Mouse (Mus musculus): Measurements from ENCODE around the gene Olfr93. TPM values are rescaled to one million over a fixed set of nuclear protein-coding genes. Genes with fewer than 3 reads are reported as not detected.
"Not testable (repeated sequence)": the region's sequence is repeated elsewhere in the genome, so short reads cannot be mapped to it uniquely, and the experiment has no call there.

Olfr93 gene
- total RNA-seq (2021): not detected

- no peak for DNase-seq (ENCODE audit: low spot score)
- intact Hi-C loops (cut with DNase I): no loop called here
Measured at GRCm38 (mm10) chr17:37161394-37161793, at the start of gene Olfr93. Gene Olfr93 (minus strand): TSS chr17:37161494.

GRCm38 (mm10) chr17:37203917-37204236, 42.6 kb upstream of the Olfr93 start:
- DNase-seq (ENCODE audit: low spot score): no peak
- intact Hi-C loops (cut with DNase I): loop anchor here (1.0 to 5.0 kb wide), 2 partner anchors 121 to 312 kb away; partner anchors contain the start of gene Trim40

GRCm38 (mm10) chr17:37203206-37203916, 42.1 kb upstream of the Olfr93 start:
- no peak for DNase-seq (ENCODE audit: low spot score)
- intact Hi-C loops (cut with DNase I): loop anchor here (1.0 to 5.0 kb wide), 2 partner anchors 120 to 311 kb away; partner anchors contain the start of gene Trim40

GRCm38 (mm10) chr17:37200894-37201293, 39.6 kb upstream of the Olfr93 start, which contains the start of gene Olfr94:
Gene Olfr94 (minus strand): TSS chr17:37200994.
- intact Hi-C loops (cut with DNase I): loop anchor here (5.0 kb wide), 1 partner anchor 309 kb away; the partner anchor contains the start of gene Trim40
- DNase-seq (ENCODE audit: low spot score): no peak

- no peak for DNase-seq (ENCODE audit: low spot score)
Measured at GRCm38 (mm10) chr17:37196845-37197724, 35.8 kb upstream of the Olfr93 start.

GRCm38 (mm10) chr17:37194782-37195181, 33.5 kb upstream of the Olfr93 start:
- DNase-seq (ENCODE audit: low spot score): no peak

More at GRCm38 (mm10) chr17:37196845-37197724, 35.8 kb upstream of the Olfr93 start:
- intact Hi-C loops (cut with DNase I): no loop called here

GRCm38 (mm10) chr17:37193656-37194055, 32.4 kb upstream of the Olfr93 start, which contains the start of gene Ubd:
Gene Ubd (plus strand): TSS chr17:37193892.
- no peak for DNase-seq (ENCODE audit: low spot score)
- intact Hi-C loops (cut with DNase I): no loop called here

More at GRCm38 (mm10) chr17:37194782-37195181, 33.5 kb upstream of the Olfr93 start:
- intact Hi-C loops (cut with DNase I): no loop called here

- intact Hi-C loops (cut with DNase I): no loop called here
- no peak for DNase-seq (ENCODE audit: low spot score)
Measured at GRCm38 (mm10) chr17:37193032-37193431, 31.7 kb upstream of the Olfr93 start.

- intact Hi-C loops (cut with DNase I): no loop called here
- DNase-seq (ENCODE audit: low spot score): no peak
Measured at GRCm38 (mm10) chr17:37190711-37191110, 29.4 kb upstream of the Olfr93 start.

GRCm38 (mm10) chr17:37185474-37185873, 24.2 kb upstream of the Olfr93 start:
- intact Hi-C loops (cut with DNase I): no loop called here
- DNase-seq (ENCODE audit: low spot score): no peak

- DNase-seq (ENCODE audit: low spot score); intact Hi-C loops (cut with DNase I): not testable (repeated sequence)
Measured at GRCm38 (mm10) chr17:37131366-37131765, 29.9 kb downstream of the Olfr93 start.

- no peak for DNase-seq (ENCODE audit: low spot score)
- intact Hi-C loops (cut with DNase I): loop anchor here (1.0 kb wide), 1 partner anchor 21 kb away; no protein-coding TSS in a partner anchor
Measured at GRCm38 (mm10) chr17:37119988-37120387, 41.3 kb downstream of the Olfr93 start, which contains the start of gene Olfr92. Gene Olfr92 (minus strand): TSS chr17:37120088.

GRCm38 (mm10) chr17:37098178-37098577, 63.1 kb downstream of the Olfr93 start, which contains the start of gene Olfr91:
Gene Olfr91 (minus strand): TSS chr17:37098278.
- intact Hi-C loops (cut with DNase I): no loop called here
- DNase-seq (ENCODE audit: low spot score): no peak

GRCm38 (mm10) chr17:37093289-37093688, 68.0 kb downstream of the Olfr93 start:
- no peak for DNase-seq (ENCODE audit: low spot score)
- intact Hi-C loops (cut with DNase I): no loop called here

- intact Hi-C loops (cut with DNase I): no loop called here
- no peak for DNase-seq (ENCODE audit: low spot score)
Measured at GRCm38 (mm10) chr17:37092198-37092597, 69.1 kb downstream of the Olfr93 start.

Other genes with a start within 250 kb of the Olfr93 start
- 1 to 10 TPM in 1 of 2 experiments, under 1 TPM in 1; 0.36 to 1.1 TPM for gene Rnf39, start 218.6 kb downstream of the Olfr93 start, total RNA-seq (2021)
- gene Ppp1r11, start 209.8 kb downstream of the Olfr93 start, total RNA-seq (2021): 10 to 100 TPM; 87.4 to 92.9 TPM
- gene Znrd1, start 202.9 kb downstream of the Olfr93 start, total RNA-seq (2021): 10 to 100 TPM; 25.9 to 27.4 TPM
- 10 to 100 TPM; 11.2 to 14.7 TPM for gene Znrd1as, start 202.9 kb downstream of the Olfr93 start, total RNA-seq (2021)
- gene 2410137M14Rik, start 180.3 kb downstream of the Olfr93 start, total RNA-seq (2021): under 1 TPM; 0.49 to 0.61 TPM
- not detected for gene H2-M5, start 172.0 kb downstream of the Olfr93 start, total RNA-seq (2021)
- gene Zfp57, start 160.3 kb downstream of the Olfr93 start, total RNA-seq (2021): 1 to 10 TPM; 1.6 to 2.9 TPM
- gene Mog, start 138.1 kb downstream of the Olfr93 start, total RNA-seq (2021): not detected
- gene Gabbr1, start 115.5 kb downstream of the Olfr93 start, total RNA-seq (2021): 1 to 10 TPM; 6.9 to 7.4 TPM
- gene Olfr90, start 73.0 kb downstream of the Olfr93 start, total RNA-seq (2021): not detected
- not detected for gene Olfr91, start 63.2 kb downstream of the Olfr93 start, total RNA-seq (2021)
- not detected for gene Olfr92, start 41.4 kb downstream of the Olfr93 start, total RNA-seq (2021)
- gene Ubd, start 32.4 kb upstream of the Olfr93 start, total RNA-seq (2021): not detected
- not detected for gene Olfr94, start 39.5 kb upstream of the Olfr93 start, total RNA-seq (2021)
- gene Olfr95, start 51.6 kb upstream of the Olfr93 start, total RNA-seq (2021): not detected
- not detected for gene Olfr96, start 58.7 kb upstream of the Olfr93 start, total RNA-seq (2021)
- gene Olfr97, start 75.8 kb upstream of the Olfr93 start, total RNA-seq (2021): not detected
- gene Olfr98, start 102.3 kb upstream of the Olfr93 start, total RNA-seq (2021): not detected
- gene H2-M3, start 108.7 kb upstream of the Olfr93 start, total RNA-seq (2021): 1 to 10 TPM; 3.0 to 3.2 TPM
- gene Olfr99, start 122.0 kb upstream of the Olfr93 start, total RNA-seq (2021): not detected
- not detected for gene Olfr101, start 142.8 kb upstream of the Olfr93 start, total RNA-seq (2021)
- gene Olfr102, start 155.6 kb upstream of the Olfr93 start, total RNA-seq (2021): not detected
- gene Olfr103, start 178.2 kb upstream of the Olfr93 start, total RNA-seq (2021): not detected
- gene Olfr104-ps, start 198.1 kb upstream of the Olfr93 start, total RNA-seq (2021): not detected
- gene Olfr105-ps, start 217.5 kb upstream of the Olfr93 start, total RNA-seq (2021): not detected
- not detected for gene Olfr106-ps, start 228.9 kb upstream of the Olfr93 start, total RNA-seq (2021)
- not detected for gene Olfr107, start 237.7 kb upstream of the Olfr93 start, total RNA-seq (2021)